Mouse (Mus musculus) left cerebral cortex, postnatal 14 days (tissue): ENCODE results near the gene Coil. TPM values are rescaled to one million over a fixed set of nuclear protein-coding genes. Genes with fewer than 3 reads are reported as not detected.
"Not testable (repeated sequence)": the region's sequence is repeated elsewhere in the genome, so short reads cannot be mapped to it uniquely, and the experiment has no call there.

Experiments
- DNase-seq, 2 experiments: peaks; one replicate each; pipeline ENCODE4 v3.0.0; 2021 to 2022; ENCODE audit warnings: low spot score in 2 of 2, mixed read lengths in 1 of 2
- intact Hi-C: fragments of 180-260 bp; cut with DNase I; formaldehyde crosslinking; loops from one replicate; pipeline ENCODE4 v1.15.1; 2025
- total RNA-seq, 2 experiments: library from RNA; stranded (reverse); gene quantifications; 2 replicates each; pipeline ENCODE4 v1.2.3; 2021

Gene Coil
- total RNA-seq, 2 experiments from 2014 or later = 20.4 to 20.9 TPM

- DNase-seq = no peak
- intact Hi-C loops = no loop called here
Observed at GRCm38 (mm10) chr11:89026117-89026516, 56.1 kb downstream of the Coil start.

GRCm38 (mm10) chr11:89027955-89028361 is 57.9 kb downstream of the Coil start:
- no peak for DNase-seq
- intact Hi-C loops = no loop called here

GRCm38 (mm10) chr11:89028871-89029405 is 58.9 kb downstream of the Coil start:
- intact Hi-C loops = no loop called here
- DNase-seq = no peak

- intact Hi-C loops = no loop called here
- DNase-seq = no peak
Observed at GRCm38 (mm10) chr11:89030552-89030951, 60.5 kb downstream of the Coil start.

DNA sequence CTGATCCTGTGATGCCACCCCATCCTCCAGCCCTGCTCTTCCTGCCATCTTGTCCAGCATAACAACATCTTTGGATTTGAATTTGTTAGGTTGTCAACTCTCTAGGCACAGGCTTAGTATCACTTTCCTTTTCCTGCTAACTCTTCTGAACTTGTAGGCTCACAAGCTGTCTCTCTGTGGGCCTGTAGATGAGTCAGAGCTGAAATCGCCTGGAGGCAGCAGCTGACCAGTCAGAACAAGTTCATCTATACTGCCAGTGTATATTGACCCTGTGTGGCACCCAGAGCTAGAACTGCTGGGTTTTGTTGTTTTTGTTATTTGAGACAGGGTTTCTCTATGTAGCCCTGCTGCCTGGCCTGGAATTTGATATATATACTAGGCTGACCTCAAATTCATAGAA is 61.1 kb downstream of the Coil start:
- no peak for DNase-seq
- intact Hi-C loops = no loop called here

- intact Hi-C loops = no loop called here
- no peak for DNase-seq
Observed at GRCm38 (mm10) chr11:89034592-89034991, 64.5 kb downstream of the Coil start.

- DNase-seq = no peak
- intact Hi-C loops = loop anchor here (5.0 kb wide), 1 partner anchor 38 kb away; the partner anchor contains the start of gene Trim25
Observed at GRCm38 (mm10) chr11:89035552-89035951, 65.5 kb downstream of the Coil start.

GRCm38 (mm10) chr11:89038496-89038895 is 68.4 kb downstream of the Coil start:
- no peak for DNase-seq
- intact Hi-C loops = loop anchor here (5.0 kb wide), 1 partner anchor 41 kb away; the partner anchor contains the start of gene Trim25

GRCm38 (mm10) chr11:89039325-89039724 is 69.3 kb downstream of the Coil start:
- DNase-seq = peak; percentile 55 to 64
- intact Hi-C loops = loop anchor here (5.0 kb wide), 1 partner anchor 42 kb away; the partner anchor contains the start of gene Trim25

GRCm38 (mm10) chr11:89041073-89041472 is 71.0 kb downstream of the Coil start:
- DNase-seq, intact Hi-C loops: not testable (repeated sequence)

Other genes with a start within 250 kb of the Coil start
- gene Akap1, start 105.7 kb upstream of the Coil start, total RNA-seq = 10 to 100 TPM; 38.4 to 40.3 TPM
- gene Scpep1, start 14.8 kb upstream of the Coil start, total RNA-seq = 10 to 100 TPM; 19.8 to 19.9 TPM
- not detected for gene Elobl, start 3.3 kb upstream of the Coil start, total RNA-seq
- 1 to 10 TPM; 3.2 to 4.8 TPM for gene Trim25, start 29.1 kb downstream of the Coil start, total RNA-seq
- 10 to 100 TPM; 44.9 to 47.8 TPM for gene Dgke, start 96.6 kb downstream of the Coil start, total RNA-seq
- gene Gm525, start 103.6 kb downstream of the Coil start, total RNA-seq = not detected